Mouse (Mus musculus) gastrocnemius, postnatal 36 days (tissue): Measurements from ENCODE around the gene Malsu1. TPM values are rescaled to one million over a fixed set of nuclear protein-coding genes. Genes with fewer than 3 reads are reported as not detected.

Experiments used
- DNase-seq, 2 experiments: peaks; one replicate each; pipeline ENCODE4 v3.0.0; 2022
- intact Hi-C: fragments of 180-260 bp; cut with DNase I; formaldehyde crosslinking; loops from one replicate; pipeline ENCODE4 v1.15.1; 2025
- long read RNA-seq, 2 experiments: library from polyadenylated mRNA; stranded (forward); transcript quantifications; one replicate each; pipeline ENCODE4 v2.0.0; 2021
- total RNA-seq, 2 experiments: library from RNA; stranded (reverse); gene quantifications; 2 replicates each; pipeline ENCODE4 v1.2.3; 2021

The Malsu1 gene
- 10 to 100 TPM; 42.3 to 43.0 TPM for total RNA-seq
- long read RNA-seq, experiment 1, transcript Malsu1-203 (4 exons, 2,819 nt) = major isoform, 84 of 106 reads
- long read RNA-seq, experiment 1, transcript Malsu1-202 (3 exons, 2,587 nt) = minor isoform, 13 of 106 reads
- long read RNA-seq, experiment 1, partial matches to known transcripts = 9 of 106 reads
- long read RNA-seq, experiment 1, other reads (novel, unspliced or antisense) = 0 of 106 reads
- long read RNA-seq, experiment 2, transcript Malsu1-202 (3 exons, 2,587 nt) = minor isoform, 10 of 141 reads
- long read RNA-seq, experiment 2, transcript Malsu1-203 (4 exons, 2,819 nt) = major isoform, 118 of 141 reads
- long read RNA-seq, experiment 2, partial matches to known transcripts = 7 of 141 reads
- long read RNA-seq, experiment 2, other reads (novel, unspliced or antisense) = 5 of 141 reads

DNA sequence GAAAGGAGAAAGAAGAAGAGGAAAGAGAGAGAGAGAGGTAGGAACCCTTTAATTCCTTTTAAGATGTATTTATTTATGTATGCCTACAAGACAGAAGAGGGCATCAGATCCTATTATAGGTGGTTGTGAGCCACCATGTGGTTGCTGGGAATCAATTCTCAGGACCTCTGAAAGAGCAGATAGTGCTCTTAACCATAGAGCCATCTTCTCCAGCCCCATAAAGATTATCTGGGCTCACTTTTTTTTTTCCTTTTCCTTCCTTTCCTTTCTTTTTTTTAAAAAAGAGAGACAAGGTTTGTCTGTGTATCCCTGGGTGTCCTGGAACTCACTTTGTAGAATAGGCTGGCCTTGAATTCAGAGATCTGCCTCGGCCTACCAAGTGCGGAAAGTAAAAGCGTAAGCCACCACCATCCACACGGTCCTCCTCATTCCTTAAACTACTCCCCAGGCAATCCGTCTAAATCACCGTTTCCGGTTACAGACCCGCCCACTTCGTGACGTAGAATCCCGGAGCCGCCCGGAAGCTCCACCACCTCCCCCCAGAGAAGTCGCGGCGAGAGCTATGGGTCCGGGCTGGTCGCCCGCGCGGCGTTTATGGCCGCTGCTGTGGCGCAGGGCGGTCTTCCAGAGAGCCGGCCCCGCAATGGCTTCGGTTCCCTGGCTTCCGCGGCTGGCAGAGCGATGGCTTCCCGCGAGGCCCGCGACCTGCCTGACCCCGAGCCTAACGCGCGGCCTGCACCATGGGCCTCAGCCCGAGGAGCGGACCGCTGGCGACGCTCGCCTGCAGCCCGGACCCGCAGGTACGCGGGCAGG, at the start of gene Malsu1:
Gene Malsu1 (plus strand): TSS at position 492 of the 813 bp plus-strand sequence.
- DNase-seq = peak; percentile 92 to 94
- intact Hi-C loops = no loop called here

DNA sequence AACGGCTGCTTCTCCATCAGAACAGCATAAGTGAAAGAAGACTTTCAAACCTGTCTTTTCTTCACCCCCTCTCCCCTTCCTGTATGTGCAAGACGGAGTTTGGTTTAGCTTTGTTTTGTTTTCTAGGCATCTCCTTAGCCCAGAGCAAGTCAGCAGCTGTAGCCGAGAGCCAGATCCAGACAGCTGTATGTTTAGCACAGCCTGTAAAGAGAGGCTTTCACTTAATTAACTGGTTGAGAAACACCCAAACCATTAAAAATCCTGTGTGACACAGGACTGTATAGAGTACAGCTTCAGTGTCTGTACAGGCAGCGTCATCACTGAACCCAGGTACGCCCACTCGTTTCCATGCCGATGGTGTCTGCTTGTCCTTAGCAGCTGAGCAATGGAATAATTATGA, 48.3 kb upstream of the Malsu1 start:
- no peak for DNase-seq
- intact Hi-C loops = no loop called here

DNA sequence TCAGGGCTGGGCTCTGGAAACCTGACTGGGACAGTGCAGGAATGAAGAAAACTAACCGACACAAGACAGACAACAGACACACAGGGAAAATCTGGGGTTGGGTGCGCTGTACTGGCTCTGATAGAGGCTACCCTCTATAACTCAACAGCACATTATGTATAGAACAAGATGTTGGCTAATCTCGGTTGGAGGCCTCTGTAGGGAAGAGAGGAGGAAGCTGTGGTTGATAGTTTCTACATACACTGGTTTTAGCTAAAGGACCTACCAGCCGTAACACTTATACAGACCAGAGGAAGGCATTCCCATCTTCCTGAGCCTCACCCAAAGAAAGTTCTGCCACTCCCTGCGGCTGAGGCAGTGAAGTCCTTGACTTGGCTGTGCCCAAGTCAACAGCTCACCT, 47.1 kb upstream of the Malsu1 start:
- no peak for DNase-seq
- intact Hi-C loops = no loop called here

DNA sequence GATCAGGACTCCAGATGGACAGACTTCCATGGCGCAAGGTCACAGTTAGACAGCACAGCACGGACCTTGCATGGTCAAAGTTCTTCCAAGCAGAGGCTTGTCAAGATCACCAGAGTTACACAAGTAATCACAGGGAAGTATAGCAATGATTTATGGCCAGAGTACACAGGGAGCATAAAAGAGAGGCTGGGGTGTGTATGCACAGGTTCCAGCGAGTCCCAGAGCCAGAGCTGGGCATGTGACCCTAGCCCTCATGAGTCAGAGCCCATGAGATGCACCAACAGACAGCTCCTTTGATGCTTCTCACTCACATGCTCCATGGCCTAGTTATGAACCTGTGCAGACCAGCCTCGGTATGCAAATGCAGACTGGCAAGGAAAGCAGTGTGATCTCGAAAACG, 45.6 kb upstream of the Malsu1 start:
- intact Hi-C loops = no loop called here
- peak in 1 of 2 experiments; percentile 6 for DNase-seq

DNA sequence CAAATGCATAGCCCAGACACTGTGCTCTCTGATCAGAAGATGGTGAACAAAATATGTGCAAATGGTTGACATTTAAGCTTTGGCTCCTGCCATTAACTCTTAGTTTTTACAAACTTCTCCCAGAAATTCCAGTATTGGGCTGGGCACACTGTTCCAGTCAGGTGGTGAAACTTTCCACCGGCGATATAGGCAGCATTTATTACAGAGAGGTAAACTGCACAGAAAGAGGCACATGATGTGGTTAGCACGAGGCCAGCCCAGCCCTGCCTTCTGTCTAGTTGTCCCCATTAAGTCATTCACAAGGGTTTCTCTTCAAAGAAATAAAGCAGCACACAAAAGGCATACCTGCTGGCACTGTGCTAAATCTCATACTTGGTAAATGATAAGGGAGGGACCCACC, 44.9 kb upstream of the Malsu1 start:
- DNase-seq = peak in 1 of 2 experiments; percentile 4
- intact Hi-C loops = no loop called here

DNA sequence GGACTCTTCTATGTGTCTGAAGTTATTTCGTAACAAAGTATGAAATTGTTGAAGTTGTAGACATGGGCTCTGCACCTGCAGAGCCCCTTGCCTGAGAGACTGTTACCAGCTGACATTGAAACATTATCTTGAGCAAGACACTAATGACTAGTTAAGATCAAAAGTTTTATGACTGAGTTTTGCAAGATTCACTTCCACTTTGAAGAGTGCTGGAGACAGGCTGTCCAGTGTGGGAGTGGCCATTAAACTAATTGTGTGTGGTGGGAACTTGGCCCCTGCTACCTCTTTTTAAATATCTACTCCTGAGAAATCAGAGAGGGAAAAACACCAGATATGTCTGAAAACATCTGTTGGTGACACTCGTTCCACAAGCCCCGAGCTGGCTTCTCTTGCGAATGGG, 42.4 kb upstream of the Malsu1 start:
- DNase-seq = no peak
- intact Hi-C loops = no loop called here

DNA sequence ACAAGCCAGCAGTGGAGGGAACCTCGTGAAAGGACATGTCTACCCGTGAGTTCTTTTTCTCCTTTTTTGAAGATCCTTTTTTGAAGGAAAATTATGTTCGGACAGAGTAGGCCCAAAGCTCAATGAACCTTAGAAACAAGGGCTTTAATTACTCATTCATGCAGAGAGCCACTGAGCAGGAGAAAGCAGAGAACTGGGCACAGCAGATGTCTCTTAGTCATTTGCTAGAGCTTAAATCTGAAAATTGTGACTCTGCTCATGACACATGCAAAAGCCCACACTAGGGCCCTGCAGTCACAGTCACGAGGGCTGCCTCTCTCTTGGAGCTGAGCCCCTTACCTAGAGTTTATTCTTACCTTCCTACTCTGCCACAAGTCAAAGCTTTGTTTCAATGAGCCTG, 40.8 kb upstream of the Malsu1 start:
- DNase-seq = no peak
- intact Hi-C loops = no loop called here

DNA sequence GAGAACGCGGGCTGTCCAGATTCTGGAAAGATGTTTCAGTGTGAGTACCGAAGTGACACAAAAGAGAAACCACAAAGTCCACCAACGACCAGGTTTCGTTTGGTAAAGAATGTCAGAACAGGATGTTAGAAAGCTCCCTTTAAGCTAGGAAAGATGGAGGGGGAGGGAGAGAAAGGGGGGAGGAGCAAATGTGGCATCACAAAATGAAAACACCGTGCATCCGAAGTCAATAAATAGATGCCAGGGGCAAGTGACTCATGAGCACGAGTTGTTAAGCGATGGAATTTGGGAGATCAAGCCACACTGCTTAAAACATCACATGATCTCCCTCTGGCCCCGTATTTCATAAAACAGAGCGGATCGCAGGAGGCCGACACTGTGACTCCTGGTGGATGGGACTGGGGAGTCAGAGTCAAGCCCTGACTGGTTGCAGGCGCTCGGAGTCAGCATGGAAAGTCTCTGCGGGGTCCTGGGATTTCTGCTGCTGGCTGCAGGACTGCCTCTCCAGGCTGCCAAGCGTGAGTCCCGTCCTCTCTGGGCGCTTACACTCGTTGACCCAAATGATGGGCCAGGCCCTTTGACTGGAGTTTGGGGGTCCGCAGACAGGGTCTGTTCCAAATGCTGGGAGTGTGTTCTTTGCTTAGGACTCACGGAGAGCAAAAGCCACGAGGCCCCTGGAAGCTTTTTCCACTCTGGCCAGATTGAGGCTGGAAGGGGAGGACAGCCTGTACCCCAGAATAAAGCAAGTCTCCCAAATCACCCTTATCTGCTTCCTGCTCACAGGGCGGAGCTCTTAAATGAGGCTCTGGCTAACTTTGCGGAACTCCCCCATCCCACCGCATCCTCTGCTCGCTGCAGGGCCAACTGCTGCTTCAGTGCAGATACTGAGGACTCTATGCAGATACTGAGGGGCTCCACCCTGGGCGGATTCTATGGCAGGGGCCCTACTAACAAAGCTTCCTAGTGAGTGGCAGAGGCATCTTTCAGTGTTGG, 37.0 kb upstream of the Malsu1 start, which contains the start of gene Gpnmb:
Gene Gpnmb (plus strand): TSS at position 272 of the 993 bp plus-strand sequence.
- DNase-seq = peak in 1 of 2 experiments; percentile 17
- intact Hi-C loops = no loop called here

DNA sequence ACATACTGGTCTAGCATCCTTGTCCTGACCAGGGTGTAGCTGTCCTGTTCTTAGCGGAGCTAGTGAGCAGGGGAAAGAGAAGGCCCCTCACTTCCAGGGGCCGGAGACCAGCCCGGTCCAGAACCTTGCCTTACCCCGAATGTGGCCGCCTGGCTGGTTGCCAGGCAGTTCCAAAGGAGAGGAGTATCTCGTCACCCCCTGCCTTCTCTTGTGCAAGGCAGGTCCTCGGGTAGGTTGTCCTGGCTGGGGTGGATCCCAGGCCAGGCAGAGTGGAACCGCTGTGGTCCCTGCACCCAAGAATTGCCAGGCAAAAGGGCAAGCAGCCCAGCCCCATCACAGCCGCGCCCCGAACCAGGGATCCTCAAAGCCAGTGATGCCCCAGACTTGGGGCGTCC, 36.3 kb upstream of the Malsu1 start:
- intact Hi-C loops = no loop called here
- DNase-seq = no peak

DNA sequence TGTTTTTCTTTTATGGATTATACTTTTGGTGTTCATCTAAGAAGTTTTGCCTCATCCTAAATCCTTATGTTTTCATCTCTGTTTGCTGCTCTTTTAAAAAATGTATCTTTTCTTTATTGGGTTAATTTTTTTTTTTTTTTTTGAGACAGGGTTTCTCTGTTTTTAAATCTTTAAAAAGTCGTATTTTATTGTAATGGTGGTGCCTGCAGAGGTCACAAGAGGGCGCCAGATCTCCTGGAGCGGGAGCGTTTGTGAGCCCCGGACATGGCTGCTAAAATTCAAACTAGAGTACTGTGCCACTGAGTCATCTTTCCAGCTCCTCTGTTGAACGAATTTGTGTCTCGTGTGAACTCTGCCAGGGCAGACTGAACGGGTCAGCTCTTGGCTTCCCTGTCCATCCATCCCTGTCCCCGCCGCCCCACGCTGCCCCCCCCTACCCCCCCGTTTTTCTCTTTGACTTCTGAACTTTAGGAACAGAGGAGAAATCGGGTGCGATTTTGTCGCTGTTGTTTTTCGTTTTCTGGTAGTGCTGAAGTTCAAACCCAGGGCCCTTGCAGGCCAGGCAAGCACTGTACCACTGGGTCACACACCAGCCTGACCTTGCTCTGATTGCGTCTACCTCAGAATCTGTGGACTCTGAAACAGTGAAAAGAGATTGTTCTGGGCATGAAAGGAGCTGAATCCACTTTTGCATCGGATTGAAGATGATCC, 34.0 kb upstream of the Malsu1 start:
- intact Hi-C loops = loop anchor here (10.0 kb wide), 1 partner anchor 355 kb away; the partner anchor contains the start of gene Stk31
- peak; percentile 26 to 41 for DNase-seq

DNA sequence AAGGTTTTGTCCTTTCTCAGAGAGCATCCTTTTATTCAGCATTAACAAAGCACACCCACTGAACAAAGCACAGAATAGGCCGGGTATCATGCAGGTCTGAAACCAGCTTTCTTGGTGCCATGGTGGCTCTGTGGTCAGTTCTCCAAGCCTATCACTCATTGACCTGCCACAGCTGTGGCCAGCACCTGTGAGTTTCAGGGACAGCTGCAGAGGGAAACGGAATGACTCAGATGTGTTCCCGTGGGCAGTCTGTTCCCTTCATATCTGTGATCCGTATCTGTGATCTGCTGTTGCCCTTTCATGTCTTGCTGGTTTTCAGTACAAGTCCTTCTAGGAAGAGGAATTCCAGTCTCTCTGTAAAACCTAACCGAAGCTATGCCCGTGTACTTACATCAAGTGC, 27.1 kb upstream of the Malsu1 start:
- no peak for DNase-seq
- intact Hi-C loops = loop anchor here (10.0 kb wide), 1 partner anchor 348 kb away; the partner anchor contains the start of gene Stk31

DNA sequence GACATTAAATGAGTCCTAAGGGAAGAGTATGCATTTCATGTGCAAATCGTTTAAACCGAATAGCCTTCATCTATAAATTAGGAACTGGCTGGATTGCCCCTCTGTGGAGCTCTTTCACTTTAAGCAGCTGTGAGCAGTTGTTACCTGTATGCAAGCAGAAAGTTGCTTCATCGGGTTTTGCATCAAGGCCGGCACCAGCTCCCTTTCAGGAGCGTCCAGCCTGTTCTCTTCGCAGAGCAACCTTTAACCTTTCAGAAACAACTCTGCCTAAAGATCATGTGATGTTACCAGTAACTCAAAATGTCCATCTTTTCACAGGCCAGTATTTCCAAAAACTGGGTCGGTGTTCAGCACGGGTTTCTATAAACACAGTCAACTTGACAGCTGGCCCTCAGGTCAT, 26.6 kb upstream of the Malsu1 start:
- no peak for DNase-seq
- intact Hi-C loops = loop anchor here (10.0 kb wide), 1 partner anchor 348 kb away; the partner anchor contains the start of gene Stk31

DNA sequence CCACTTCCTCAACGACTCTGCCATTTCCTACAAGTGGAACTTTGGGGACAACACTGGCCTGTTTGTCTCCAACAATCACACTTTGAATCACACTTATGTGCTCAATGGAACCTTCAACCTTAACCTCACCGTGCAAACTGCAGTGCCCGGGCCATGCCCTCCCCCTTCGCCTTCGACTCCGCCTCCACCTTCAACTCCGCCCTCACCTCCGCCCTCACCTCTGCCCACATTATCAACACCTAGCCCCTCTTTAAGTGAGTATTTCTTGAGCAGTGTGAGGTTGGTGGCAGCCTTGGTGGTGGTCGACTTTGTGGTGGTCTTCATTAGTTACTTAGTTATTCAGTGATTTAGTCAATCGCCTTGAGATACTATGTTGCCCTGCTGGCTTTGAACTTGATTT, 25.7 kb upstream of the Malsu1 start:
- intact Hi-C loops = loop anchor here (10.0 kb wide), 1 partner anchor 347 kb away; the partner anchor contains the start of gene Stk31
- DNase-seq = no peak

DNA sequence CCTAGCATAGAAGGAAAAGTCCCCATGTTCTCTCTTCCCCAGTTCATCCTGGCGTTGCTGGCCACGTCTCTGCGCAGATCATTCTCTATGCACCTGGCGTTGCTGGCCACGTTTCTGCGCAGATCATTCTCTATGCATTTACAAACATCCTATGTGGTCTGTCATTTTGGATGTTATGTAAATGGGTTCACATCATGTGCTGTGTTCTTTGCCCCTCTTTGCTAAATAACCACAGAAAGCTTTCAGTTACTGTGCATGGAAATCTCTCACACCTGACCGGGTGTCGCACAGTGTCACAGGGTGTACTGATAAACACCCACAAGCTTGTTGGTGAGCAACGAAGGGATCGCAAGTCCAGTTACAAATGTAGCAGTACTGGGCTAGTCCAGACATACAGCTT, 25.2 kb upstream of the Malsu1 start:
- DNase-seq = no peak
- intact Hi-C loops = loop anchor here (10.0 kb wide), 1 partner anchor 346 kb away; the partner anchor contains the start of gene Stk31

DNA sequence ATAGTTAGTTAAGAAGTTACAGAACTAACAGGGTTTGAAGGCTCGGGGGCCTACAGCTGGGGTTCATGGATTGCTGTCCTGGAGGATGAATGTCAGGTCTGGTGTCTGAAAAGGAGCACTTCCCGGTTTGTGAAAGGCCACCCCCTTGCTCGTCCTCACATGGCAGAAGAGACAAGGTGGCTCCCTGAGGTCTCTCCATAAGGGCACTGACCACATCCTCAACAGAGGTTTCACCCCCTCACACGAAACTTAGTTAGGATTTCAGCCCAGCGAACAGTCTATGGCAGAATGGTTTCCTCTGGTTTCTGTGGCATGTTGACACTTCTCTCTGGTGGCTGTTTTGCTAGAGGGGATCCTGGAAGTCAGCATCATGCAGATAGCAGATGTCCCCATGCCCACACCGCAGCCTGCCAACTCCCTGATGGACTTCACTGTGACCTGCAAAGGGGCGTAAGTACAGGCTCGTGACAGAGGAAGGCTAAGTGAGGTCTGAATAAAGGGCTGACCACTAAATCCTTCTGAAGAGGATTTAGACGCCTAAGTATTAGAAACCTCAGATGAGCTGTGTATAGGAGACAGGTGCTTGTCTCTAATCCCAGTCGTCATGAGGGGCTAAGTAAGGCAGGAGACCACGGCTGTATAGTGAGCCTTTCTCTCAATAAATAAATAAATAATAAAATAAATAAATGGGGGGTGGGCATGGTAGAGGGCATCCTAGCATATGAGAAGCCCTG, 22.8 kb upstream of the Malsu1 start:
- no peak for DNase-seq
- intact Hi-C loops = no loop called here

DNA sequence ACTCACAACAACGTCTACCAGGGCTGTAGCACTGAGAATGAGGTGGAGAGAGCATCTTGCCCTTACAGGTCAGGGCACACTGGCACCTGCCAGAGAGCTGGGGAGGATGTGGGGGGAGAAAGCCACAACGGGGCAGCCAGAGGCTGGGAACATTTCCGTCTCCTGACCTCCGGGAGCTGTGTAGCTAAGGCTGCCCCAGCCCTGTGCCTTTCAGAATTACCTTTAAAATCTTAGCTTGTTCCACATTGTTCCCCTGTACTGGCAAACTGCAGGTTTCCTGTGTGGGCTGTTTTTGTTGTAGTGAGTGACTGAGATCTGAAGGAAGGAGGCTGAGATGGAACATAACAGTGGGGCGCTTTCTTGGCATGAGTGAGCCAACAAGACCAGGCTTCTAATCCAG, 21.4 kb upstream of the Malsu1 start:
- DNase-seq = no peak
- intact Hi-C loops = no loop called here

DNA sequence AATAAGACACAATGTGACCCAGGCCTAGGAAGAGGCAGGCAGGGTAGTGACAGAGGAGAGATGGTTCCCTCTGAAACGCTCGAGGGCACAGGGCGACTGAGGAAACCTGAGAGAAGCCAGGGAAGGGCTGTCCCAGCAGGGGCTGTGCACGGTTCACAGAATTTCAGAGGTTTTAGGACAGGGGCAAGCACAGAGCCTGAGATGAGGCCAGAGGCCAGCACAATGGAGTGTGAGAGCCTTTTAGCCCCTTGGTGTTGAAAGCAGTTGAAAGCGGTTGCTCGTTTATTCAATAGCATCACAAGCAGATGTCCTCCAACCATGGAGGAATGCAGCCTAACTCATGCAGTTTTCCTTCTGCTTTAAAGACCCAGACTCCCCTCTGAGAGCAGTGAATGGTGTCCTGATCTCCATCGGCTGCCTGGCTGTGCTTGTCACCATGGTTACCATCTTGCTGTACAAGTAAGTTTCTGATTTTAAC, 18.3 kb upstream of the Malsu1 start:
- intact Hi-C loops = loop anchor here (5.0 kb wide), 1 partner anchor 87 kb away; no protein-coding TSS in a partner anchor
- no peak for DNase-seq

DNA sequence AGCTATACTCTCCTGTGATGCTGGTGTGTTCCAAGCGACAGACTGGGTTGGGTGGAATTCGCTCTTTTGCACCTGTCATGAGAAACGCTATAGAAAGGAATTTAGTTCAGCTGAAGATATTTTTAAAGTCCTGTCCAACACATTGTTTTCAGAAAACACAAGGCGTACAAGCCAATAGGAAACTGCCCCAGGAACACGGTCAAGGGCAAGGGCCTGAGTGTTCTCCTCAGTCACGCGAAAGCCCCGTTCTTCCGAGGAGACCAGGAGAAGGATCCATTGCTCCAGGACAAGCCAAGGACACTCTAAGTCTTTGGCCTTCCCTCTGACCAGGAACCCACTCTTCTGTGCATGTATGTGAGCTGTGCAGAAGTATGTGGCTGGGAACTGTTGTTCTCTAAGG, 17.6 kb upstream of the Malsu1 start:
- DNase-seq = no peak
- intact Hi-C loops = loop anchor here (5.0 kb wide), 1 partner anchor 86 kb away; no protein-coding TSS in a partner anchor
